Mouse (Mus musculus) skeletal muscle tissue, adult 2 months (tissue): ENCODE measurements around the gene Gm20812.
"Not testable (repeated sequence)": the region's sequence is repeated elsewhere in the genome, so short reads cannot be mapped to it uniquely, and the experiment has no call there.

Experiments
- DNase-seq: peaks from one replicate; pipeline ENCODE4 v3.0.0-alpha.2; 2012; ENCODE audit warnings: low read depth, low spot score

The Gm20812 gene

DNA sequence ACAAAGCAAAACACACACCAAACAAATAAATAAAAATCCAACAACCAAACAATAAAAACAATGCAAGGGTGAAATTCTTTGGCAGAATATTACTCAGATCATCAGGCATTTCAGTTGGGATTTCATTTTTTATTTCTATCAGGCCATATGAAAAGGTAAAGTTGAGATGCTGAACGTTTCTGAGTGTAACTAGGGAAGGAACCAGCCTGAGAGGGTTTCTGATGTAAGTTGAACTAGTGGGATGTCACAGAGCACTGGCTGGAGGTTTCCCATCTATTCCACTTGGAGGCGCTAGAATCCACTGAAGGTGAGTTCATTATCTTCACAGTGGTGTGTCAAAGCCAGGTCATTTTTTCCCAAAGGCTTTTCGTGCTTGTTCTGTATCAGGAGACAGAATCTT lies at the start of gene Gm20812:
Gene Gm20812, plus strand, starts transcription at position 301 of the 400 bp plus-strand sequence.
- DNase-seq: not testable (repeated sequence)
